In genomic region chr6:112930011-112930451, GRCm38 (mm10) we compare ENCODE assay signal across 9 mouse cellular contexts. TPM values are rescaled to one million over a fixed set of nuclear protein-coding genes. Genes with fewer than 3 reads are reported as not detected.
DNase-seq lines count a peak whose midpoint lies in the region; ATAC-seq lines count a peak whose summit lies in the region.
"Had no signal": no experiment of that assay in that cellular context is flagged by ENCODE, and none has a peak within 500 bp of the region (broad histone marks: within the 10 kb centered on the region; RNA-seq: fewer than 3 reads in every experiment).

No protein-coding gene starts in this region.

- H3K9me3 ChIP-seq in hindbrain, embryonic 12.5 days (replicated peaks) = no peaks in the 10 kb centered on the region
- no peaks in the 10 kb centered on the region for H3K9me3 ChIP-seq in neural tube, embryonic 14.5 days (ENCODE audit: control insufficient read depth, low read length)

- H3K4me2 ChIP-seq in hindbrain, embryonic 12.5 days (replicated peaks) = peak overlapping the region; percentile 33
- H3K4me2 ChIP-seq in neural tube, embryonic 14.5 days (ENCODE audit: low read depth, low read length) = peak overlapping the region; percentile 36

- H3K36me3 ChIP-seq in hindbrain, embryonic 12.5 days = no peaks in the 10 kb centered on the region
- no peaks in the 10 kb centered on the region for H3K36me3 ChIP-seq in neural tube, embryonic 14.5 days (ENCODE audit: control insufficient read depth, insufficient read depth, low read length)

- intact Hi-C loops in left cerebral cortex, postnatal 4 days (cut with DNase I) = no loop called here
- intact Hi-C loops in left cerebral cortex, postnatal 36 days (cut with DNase I) = no loop called here

- peak overlapping the region; percentile 76 for H3K27ac ChIP-seq in hindbrain, embryonic 12.5 days
- H3K27ac ChIP-seq in neural tube, embryonic 14.5 days (ENCODE audit: low read depth, low read length) = peak overlapping the region; percentile 66

- no peaks in the 10 kb centered on the region for H3K27me3 ChIP-seq in hindbrain, embryonic 12.5 days
- no peaks in the 10 kb centered on the region for H3K27me3 ChIP-seq in neural tube, embryonic 14.5 days (ENCODE audit: control insufficient read depth, insufficient read depth, low read length)

- 14% methylated on average over 5 of the region's 5 CpGs for WGBS in hindbrain, embryonic 12.5 days
- 9% methylated on average over 5 of the region's 5 CpGs for WGBS in neural tube, embryonic 14.5 days

- H3K9ac ChIP-seq in hindbrain, embryonic 12.5 days = no peak overlapping the region
- no peak overlapping the region for H3K9ac ChIP-seq in neural tube, embryonic 14.5 days (replicated peaks; ENCODE audit: low read depth, low read length)

- peak; percentile 82 for ATAC-seq in hindbrain, embryonic 12.5 days (ENCODE audit: low FRiP score)
- peak; percentile 72 for ATAC-seq in neural tube, embryonic 14.5 days (ENCODE audit: low read depth)
- ATAC-seq in inflammation-experienced regulatory T-cells, adult 6 months = no peak
- ATAC-seq in activated CD4-positive, CD25-positive, alpha-beta regulatory T cell, adult 4 months = no peak

- DNase-seq in left cerebral cortex, postnatal 4 days = peak; percentile 23
- DNase-seq in left cerebral cortex, postnatal 36 days (ENCODE audit: low spot score in 2 of 2) = no peak
- DNase-seq in embryo, embryonic 10.5 days (ENCODE audit: low spot score) = peak; percentile 76
- no peak for DNase-seq in cerebellum, adult 11 months

- H3K4me3 ChIP-seq in hindbrain, embryonic 12.5 days = no peak overlapping the region
- H3K4me3 ChIP-seq in neural tube, embryonic 14.5 days (ENCODE audit: low read depth, low read length) = peak overlapping the region; percentile 7; the same call in 1 of the 2 replicates
- H3K4me3 ChIP-seq: myocyte had no signal

- H3K4me1 ChIP-seq in hindbrain, embryonic 12.5 days = peaks cover 89% of the 10 kb centered on the region
- H3K4me1 ChIP-seq in neural tube, embryonic 14.5 days (ENCODE audit: control insufficient read depth, insufficient read depth, low read length) = peaks cover 48% of the 10 kb centered on the region

RNA-seq across cellular contexts. Expression of gene Srgap3, which starts 17.0 kb away (rescaled TPM):
- total RNA-seq in left cerebral cortex, postnatal 4 days (2021) = 100 to 1,000 TPM; 276 to 282 TPM
- total RNA-seq in left cerebral cortex, postnatal 36 days (2021) = 100 to 1,000 TPM; 191 to 230 TPM
- polyA plus RNA-seq in hindbrain, embryonic 12.5 days (2016; fragmentation: Nextera tagmentation; extraction: Ambion mirVana) = 44.8 and 48.9 TPM in 2 replicates
- polyA plus RNA-seq in neural tube, embryonic 14.5 days (2014; fragmentation: Nextera tagmentation; extraction: Ambion mirVana) = 44.7 and 68.2 TPM in 2 replicates
- under 1 TPM; 0.20 to 0.90 (median 0.68) TPM for polyA plus RNA-seq in inflammation-experienced regulatory T-cells, adult 6 months (2017; shearing (Covaris generic))
- polyA plus RNA-seq in activated CD4-positive, CD25-positive, alpha-beta regulatory T cell, adult 4 months (2017; shearing (Covaris generic)) = under 1 TPM; 0.29 to 0.31 TPM

Comparison
In these comparisons a context has a peak if more than half of its experiments do, and no peak if none do; other contexts are left out.
1. DNase-seq: peak in left cerebral cortex, postnatal 4 days (single experiment) and embryo, embryonic 10.5 days (single experiment); none in left cerebral cortex, postnatal 36 days (0 of 2) and cerebellum, adult 11 months (single experiment).
2. ATAC-seq: peak in hindbrain, embryonic 12.5 days (single experiment) and neural tube, embryonic 14.5 days (single experiment); none in inflammation-experienced regulatory T-cells, adult 6 months (single experiment) and activated CD4-positive, CD25-positive, alpha-beta regulatory T cell, adult 4 months (single experiment).
3. RNA of gene Srgap3, which starts 17.0 kb away (polyA plus RNA-seq): 44.7 to 68.2 TPM in neural tube, embryonic 14.5 days and 44.8 to 48.9 TPM in hindbrain, embryonic 12.5 days; 0.20 to 0.90 TPM in inflammation-experienced regulatory T-cells, adult 6 months and 0.29 to 0.31 TPM in activated CD4-positive, CD25-positive, alpha-beta regulatory T cell, adult 4 months; every median in the first group is over 10 times any median in the second.